Mouse (Mus musculus) large intestine, adult 2 months (tissue): ENCODE data around the gene Gm17651. TPM values are rescaled to one million over a fixed set of nuclear protein-coding genes. Genes with fewer than 3 reads are reported as not detected.

Source experiments
- DNase-seq: peaks from one replicate; pipeline ENCODE4 v3.0.0-alpha.2; 2012; ENCODE audit warnings: low read depth, low spot score
- WGBS: fragments of 180-500 bp; shearing (Covaris S2); methylation state at CpG from one replicate; pipeline ENCODE4 v1.1.7; 2018; 5-methylcytosine and 5-hydroxymethylcytosine counted together
- polyA plus RNA-seq: library from polyadenylated mRNA; depleted of rRNA; stranded (reverse); fragments of >200 nt; gene quantifications from 2 replicates; pipeline ENCODE4 v1.2.3, GENCODE M21; 2012; rRNA removed

The Gm17651 gene
- polyA plus RNA-seq = not detected in 2 replicates

GRCm38 (mm10) chr3:97674644-97675110 is at the start of gene Gm17651:
TSS of gene Gm17651 (minus strand) at chr3:97674694.
- WGBS = 84% methylated on average over 7 of the region's 7 CpGs

GRCm38 (mm10) chr3:97719116-97719515 is 44.6 kb upstream of the Gm17651 start:
- no peak for DNase-seq
- WGBS = 83% methylated on average over 9 of the region's 9 CpGs

More at GRCm38 (mm10) chr3:97674644-97675110, at the start of gene Gm17651:
- no peak for DNase-seq

GRCm38 (mm10) chr3:97715922-97716321 is 41.4 kb upstream of the Gm17651 start:
- 89% methylated on average over 1 of the region's 1 CpGs for WGBS
- DNase-seq = no peak

- 45% methylated on average over 5 of the region's 5 CpGs for whole genome bisulfite sequencing
- no peak for DNase-seq
Observed at GRCm38 (mm10) chr3:97710881-97711280, 36.4 kb upstream of the Gm17651 start.

GRCm38 (mm10) chr3:97710134-97710533 is 35.6 kb upstream of the Gm17651 start:
- DNase-seq = no peak

GRCm38 (mm10) chr3:97706561-97706960 is 32.1 kb upstream of the Gm17651 start:
- WGBS = 87% methylated on average over 4 of the region's 4 CpGs
- DNase-seq = no peak

More at GRCm38 (mm10) chr3:97710134-97710533, 35.6 kb upstream of the Gm17651 start:
- 88% methylated on average over 11 of the region's 11 CpGs for WGBS

GRCm38 (mm10) chr3:97705508-97705907 is 31.0 kb upstream of the Gm17651 start:
- DNase-seq = no peak
- 91% methylated on average over 3 of the region's 3 CpGs for WGBS

- DNase-seq = no peak
- 88% methylated on average over 11 of the region's 11 CpGs for WGBS
Observed at GRCm38 (mm10) chr3:97702448-97703080, 28.1 kb upstream of the Gm17651 start.

GRCm38 (mm10) chr3:97701198-97701597 is 26.7 kb upstream of the Gm17651 start:
- 37% methylated on average over 3 of the region's 3 CpGs for WGBS
- DNase-seq = no peak

GRCm38 (mm10) chr3:97699061-97699460 is 24.6 kb upstream of the Gm17651 start:
- no peak for DNase-seq
- WGBS = 84% methylated on average over 3 of the region's 3 CpGs

- WGBS = 72% methylated on average over 9 of the region's 9 CpGs
- no peak for DNase-seq
Observed at GRCm38 (mm10) chr3:97697291-97697690, 22.8 kb upstream of the Gm17651 start.

- DNase-seq = no peak
- 85% methylated on average over 9 of the region's 9 CpGs for WGBS
Observed at GRCm38 (mm10) chr3:97696866-97697265, 22.4 kb upstream of the Gm17651 start.

- 43% methylated on average over 6 of the region's 6 CpGs for WGBS
- no peak for DNase-seq
Observed at GRCm38 (mm10) chr3:97693806-97694205, 19.3 kb upstream of the Gm17651 start.

- WGBS = 85% methylated on average over 12 of the region's 12 CpGs
- no peak for DNase-seq
Observed at GRCm38 (mm10) chr3:97691443-97692017, 17.0 kb upstream of the Gm17651 start.

- 66% methylated on average over 7 of the region's 7 CpGs for WGBS
- no peak for DNase-seq
Observed at GRCm38 (mm10) chr3:97690590-97690989, 16.1 kb upstream of the Gm17651 start.

GRCm38 (mm10) chr3:97689289-97689688 is 14.8 kb upstream of the Gm17651 start:
- WGBS = 72% methylated on average over 2 of the region's 2 CpGs
- no peak for DNase-seq

- WGBS = 77% methylated on average over 4 of the region's 4 CpGs
- no peak for DNase-seq
Observed at GRCm38 (mm10) chr3:97686372-97687117, 12.1 kb upstream of the Gm17651 start.

- WGBS = 24% methylated on average over 16 of the region's 16 CpGs
- DNase-seq = no peak
Observed at GRCm38 (mm10) chr3:97683560-97684195, 9.2 kb upstream of the Gm17651 start.

GRCm38 (mm10) chr3:97682576-97682975 is 8.1 kb upstream of the Gm17651 start:
- WGBS = 51% methylated on average over 5 of the region's 5 CpGs
- no peak for DNase-seq

- WGBS = 24% methylated on average over 11 of the region's 11 CpGs
- no peak for DNase-seq
Observed at GRCm38 (mm10) chr3:97682159-97682502, 7.6 kb upstream of the Gm17651 start.
